Mouse (Mus musculus) liver, adult (tissue): Measurements from ENCODE around the gene Olfr16.

Source experiments
- GATA4 ChIP-seq: IDR thresholded peaks from 2 replicates; pipeline ENCODE4 v1.6.1; 2014; ENCODE audit warnings: mild to moderate bottlenecking, low read length; ENCODE audit not compliant: insufficient replicate concordance

Gene Olfr16

DNA sequence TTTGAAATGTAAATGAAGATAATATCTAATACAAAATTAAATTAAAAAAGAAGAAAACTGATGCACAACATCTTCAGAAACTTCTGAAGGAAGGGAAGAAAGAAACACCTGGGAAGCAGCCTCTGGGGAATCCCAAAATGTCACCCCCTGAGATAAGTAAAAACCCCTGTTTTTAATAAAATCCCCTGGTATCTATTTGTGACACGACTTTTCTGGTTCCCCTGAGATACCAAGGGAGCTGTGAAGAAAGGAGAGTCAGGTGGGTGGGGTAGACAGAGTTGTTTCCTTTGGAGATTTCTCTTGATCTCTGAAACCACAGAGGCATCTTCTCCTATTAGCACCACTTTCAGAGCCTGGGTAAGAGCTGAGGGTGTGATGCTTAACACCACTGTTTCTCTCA is at the start of gene Olfr16:
Gene Olfr16, plus strand, starts transcription at position 250 of the 400 bp plus-strand sequence.
- TF ChIP-seq GATA4: no peak

DNA sequence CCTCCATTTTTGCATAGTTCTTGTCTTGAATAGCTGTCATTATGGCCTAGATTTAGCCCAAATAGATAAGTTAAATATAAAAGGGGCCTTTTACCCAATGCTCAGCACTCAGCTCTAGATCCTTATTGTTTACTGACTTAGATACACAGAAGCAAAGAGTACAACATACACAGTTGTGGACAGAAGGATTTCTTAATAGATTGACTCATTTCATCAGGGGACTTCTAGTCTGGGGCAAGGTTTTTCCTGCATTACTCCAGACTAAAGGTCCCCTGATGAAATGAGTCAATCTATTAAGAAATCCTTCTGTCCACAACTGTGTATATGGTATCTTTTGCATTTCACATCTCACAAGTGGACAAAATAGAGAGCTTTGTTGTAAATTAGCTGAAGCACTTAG is 46.9 kb upstream of the Olfr16 start:
- TF ChIP-seq GATA4: no peak

DNA sequence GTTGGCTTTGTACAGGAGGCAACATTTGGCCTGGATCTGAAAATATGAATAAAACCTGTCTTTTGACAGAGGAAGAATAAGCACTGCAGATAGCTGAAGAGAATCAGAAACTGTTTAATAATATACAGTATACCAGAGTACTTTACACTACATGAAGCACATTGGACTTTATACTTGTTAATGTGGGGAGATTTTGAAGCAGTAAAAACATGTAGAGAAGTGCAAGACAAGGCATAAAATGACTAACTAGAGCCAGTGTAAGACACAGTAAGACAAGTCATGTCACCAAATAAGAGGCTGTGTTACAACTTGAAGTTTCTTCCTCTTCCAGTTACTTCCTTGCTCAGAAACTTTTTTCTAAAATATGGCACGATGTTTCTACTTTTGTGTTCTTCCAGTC is 33.1 kb upstream of the Olfr16 start:
- no peak for TF ChIP-seq GATA4

DNA sequence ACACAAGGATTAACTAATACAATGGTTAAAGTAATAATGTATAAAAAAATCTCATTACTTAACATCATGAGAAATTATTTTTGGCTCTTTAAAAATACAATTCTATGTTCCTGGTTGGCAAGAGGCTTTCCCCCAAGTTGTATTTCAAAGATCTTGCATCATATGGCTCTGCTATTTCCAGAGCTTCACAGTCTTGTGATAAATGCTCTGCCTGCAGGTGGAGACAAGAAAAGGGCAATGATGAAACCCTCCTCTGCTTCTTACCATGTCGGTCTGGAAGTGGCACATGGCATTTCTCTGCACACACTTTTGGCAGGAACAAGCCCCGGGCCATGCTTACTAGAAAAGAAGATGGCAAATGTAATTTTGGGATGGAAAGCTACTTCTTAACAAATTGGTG is 31.8 kb upstream of the Olfr16 start:
- TF ChIP-seq GATA4: no peak

DNA sequence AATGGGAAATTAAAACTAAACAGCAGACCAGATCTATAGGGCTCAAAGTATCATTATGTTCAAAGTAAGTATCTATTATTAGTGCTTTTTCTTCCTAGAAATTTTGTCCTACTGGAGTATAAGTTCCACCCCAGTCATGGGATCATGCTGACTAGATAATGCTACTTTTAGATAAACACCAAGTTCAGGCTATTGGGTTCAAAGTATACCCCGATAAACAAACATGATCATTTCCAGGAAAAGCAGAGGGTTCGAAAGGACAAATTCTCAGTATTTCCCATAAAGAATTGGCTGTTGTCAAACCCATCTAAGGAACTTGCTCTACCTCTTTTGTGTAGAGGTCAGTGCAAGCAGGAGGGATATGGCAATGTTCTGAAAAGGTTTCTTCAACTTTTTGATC is 18.0 kb upstream of the Olfr16 start:
- peak; percentile 42; the same call in 1 of the 2 replicates for TF ChIP-seq GATA4

DNA sequence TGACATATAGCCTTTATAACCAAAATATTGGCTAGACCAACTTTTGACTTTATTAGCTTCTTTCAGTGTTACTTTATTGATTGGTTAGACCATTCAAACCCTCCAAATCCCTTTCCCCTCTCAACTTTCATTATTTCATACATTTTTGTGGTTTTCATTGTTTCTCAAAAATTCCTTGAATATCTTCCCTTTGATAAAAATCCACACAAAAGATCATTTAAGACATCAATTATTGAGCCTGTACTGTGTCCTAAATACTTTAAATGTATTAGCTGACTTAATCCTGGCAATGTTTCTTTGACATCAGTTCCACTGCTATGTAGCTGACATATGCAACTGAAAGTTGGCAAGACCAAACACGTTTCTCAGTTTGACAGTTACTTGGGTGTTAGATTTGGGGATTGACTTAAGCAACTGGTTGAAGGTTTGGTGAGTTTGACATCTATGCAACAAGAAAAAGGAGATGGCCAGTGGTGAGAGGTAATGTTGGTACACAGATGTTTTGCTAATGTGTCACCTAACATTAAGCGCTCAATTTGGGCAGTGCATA is 1.0 kb downstream of the Olfr16 start:
- no peak for TF ChIP-seq GATA4

DNA sequence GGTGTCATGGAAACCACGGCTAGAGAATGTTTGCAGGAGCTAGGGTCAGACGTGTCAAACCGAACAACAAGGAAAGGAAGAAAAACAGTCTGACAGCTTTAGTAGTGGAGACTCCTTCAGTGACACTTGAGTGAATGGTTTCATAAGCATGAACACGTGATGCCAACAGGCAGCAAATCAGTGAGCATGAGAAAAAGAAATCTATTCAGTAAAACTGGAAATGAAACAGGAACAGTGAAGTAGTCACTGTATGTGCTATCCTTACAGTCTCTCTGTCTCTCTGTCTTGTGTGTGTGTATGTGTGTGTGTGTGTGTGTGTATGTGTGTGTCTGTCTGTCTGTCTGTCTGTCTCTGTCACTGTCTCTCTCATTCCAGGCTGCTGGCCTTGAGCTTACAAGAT is 5.2 kb downstream of the Olfr16 start:
- no peak for TF ChIP-seq GATA4

DNA sequence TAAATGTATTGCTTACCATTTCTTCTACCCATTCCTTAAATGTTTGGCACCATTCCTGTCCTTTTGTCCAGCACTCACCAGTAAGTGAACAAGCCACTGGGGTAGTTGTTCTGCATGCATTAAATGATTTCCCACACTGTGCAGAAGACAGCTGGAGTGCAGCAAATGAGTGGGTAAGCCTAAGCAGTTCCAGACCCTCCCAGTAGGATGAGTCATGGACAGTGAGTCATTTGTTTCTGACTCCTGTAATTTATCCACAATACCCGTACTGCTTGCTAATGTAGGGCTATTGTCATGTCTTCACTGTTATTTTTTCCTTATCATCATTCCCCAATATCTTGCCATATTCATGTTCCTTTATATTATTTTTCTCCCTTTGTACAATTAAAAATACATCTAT is 10.2 kb downstream of the Olfr16 start:
- no peak for TF ChIP-seq GATA4

DNA sequence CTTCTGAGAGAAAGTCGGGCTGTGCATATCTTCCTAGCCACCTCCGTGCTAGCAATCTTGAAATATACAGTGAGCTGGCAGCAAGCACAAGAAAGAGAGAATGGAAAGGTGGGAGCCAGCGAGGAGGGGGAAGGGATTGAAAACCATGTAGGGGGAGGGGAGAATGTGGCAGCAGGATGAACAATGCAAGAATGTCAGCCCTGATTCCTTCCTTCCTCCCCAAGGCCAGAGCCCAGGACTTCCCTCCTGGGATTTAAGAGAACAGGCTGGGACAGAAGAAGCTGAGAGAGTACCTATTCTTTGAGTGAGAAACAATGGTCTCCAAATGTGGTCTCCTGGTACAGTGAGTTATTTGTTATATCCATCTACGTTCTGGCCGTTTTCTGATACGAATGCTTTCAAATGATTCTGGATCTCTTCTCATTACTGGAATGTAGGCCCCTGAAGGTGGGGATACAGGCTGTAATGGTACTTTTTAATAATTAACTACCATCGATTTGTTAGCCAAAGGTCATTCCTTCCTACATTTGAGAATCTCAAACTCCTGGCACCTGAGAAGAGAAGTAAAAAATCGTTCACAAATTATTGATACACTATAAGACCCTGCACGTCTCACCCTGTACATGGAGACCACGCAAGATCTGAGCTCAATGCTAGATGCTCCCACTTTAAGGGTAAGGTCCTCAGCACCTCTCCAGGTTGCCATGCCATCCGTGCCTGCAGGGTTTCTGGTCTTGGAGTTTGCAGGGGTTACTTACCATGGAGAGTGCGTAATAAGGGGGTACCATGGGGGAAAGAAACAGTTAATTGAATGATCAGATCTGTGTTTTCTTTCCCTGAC is 39.8 kb downstream of the Olfr16 start:
- TF ChIP-seq GATA4: no peak

DNA sequence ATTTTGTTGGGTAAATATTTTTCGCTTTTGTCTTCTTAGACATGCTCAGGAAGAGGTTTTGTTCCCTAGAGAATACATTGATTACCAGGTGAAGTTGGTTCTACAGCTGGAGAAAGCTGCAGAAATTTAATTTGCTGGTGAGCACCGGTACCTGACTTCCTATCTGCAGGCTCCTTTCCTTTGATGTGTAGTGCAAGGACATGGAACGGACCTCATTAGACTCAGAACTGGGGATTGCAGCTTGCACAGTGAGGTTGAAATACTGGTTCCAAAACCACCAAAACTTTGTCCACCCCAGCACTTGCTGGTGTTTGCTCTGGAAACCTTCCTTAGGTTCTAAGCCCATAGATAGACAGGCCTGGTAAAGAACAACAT is 40.4 kb downstream of the Olfr16 start:
- TF ChIP-seq GATA4: no peak
